Mouse (Mus musculus) limb, embryonic 12.5 days (tissue): ENCODE measurements at regions not wholly inside any gene's neighbourhood (a gene's known extent, or its start where the extent isn't known, plus 50 kb on each side); places are given as distances from the start of the nearest gene placed in this dataset.
A peak's percentile ranks its signal among the peaks of the same experiment; 100 is the strongest.

ENCODE experiments used
- ATAC-seq: fragments of 200-750 bp; cut with Nextera tagmentation; 2 replicates; pipeline ENCODE4 v1.8.0; 2017; ENCODE audit warnings: low read depth, moderate TSS enrichment; ENCODE audit not compliant: insufficient number of reproducible peaks, insufficient read depth, low FRiP score, low TSS enrichment
- H3K27ac ChIP-seq: fragments of 300-500 bp; sonication (generic); 2 replicates; pipeline ENCODE4 v1.5.1; 2016; ENCODE audit warnings: mild to moderate bottlenecking, moderate library complexity
- H3K27me3 ChIP-seq: fragments of 300-500 bp; sonication (generic); 2 replicates; pipeline ENCODE4 v1.6.1; 2016; ENCODE audit warnings: mild to moderate bottlenecking, moderate library complexity
- H3K36me3 ChIP-seq: fragments of 300-500 bp; sonication (generic); 2 replicates; pipeline ENCODE4 v1.6.1; 2016; ENCODE audit warnings: mild to moderate bottlenecking, moderate library complexity
- H3K4me1 ChIP-seq: fragments of 300-500 bp; sonication (generic); replicated peaks from 2 replicates; pipeline ENCODE4 v1.6.1; 2016
- H3K4me2 ChIP-seq: fragments of 300-500 bp; sonication (generic); 2 replicates; pipeline ENCODE4 v1.6.1; 2016; ENCODE audit warnings: mild to moderate bottlenecking, moderate library complexity
- H3K4me3 ChIP-seq: fragments of 300-500 bp; sonication (generic); replicated peaks from 2 replicates; pipeline ENCODE4 v1.5.1; 2016; ENCODE audit warnings: mild to moderate bottlenecking
- H3K9ac ChIP-seq: fragments of 300-500 bp; sonication (generic); replicated peaks from 2 replicates; pipeline ENCODE4 v1.6.1; 2016; ENCODE audit warnings: mild to moderate bottlenecking, moderate library complexity
- H3K9me3 ChIP-seq: fragments of 300-500 bp; sonication (generic); 2 replicates; pipeline ENCODE4 v1.6.1; 2016; ENCODE audit warnings: mild to moderate bottlenecking, moderate library complexity
- WGBS: fragments of 180-500 bp; shearing (Covaris S2); methylation state at CpG from one replicate; pipeline ENCODE4 v1.1.7; 2016; 5-methylcytosine and 5-hydroxymethylcytosine counted together

DNA sequence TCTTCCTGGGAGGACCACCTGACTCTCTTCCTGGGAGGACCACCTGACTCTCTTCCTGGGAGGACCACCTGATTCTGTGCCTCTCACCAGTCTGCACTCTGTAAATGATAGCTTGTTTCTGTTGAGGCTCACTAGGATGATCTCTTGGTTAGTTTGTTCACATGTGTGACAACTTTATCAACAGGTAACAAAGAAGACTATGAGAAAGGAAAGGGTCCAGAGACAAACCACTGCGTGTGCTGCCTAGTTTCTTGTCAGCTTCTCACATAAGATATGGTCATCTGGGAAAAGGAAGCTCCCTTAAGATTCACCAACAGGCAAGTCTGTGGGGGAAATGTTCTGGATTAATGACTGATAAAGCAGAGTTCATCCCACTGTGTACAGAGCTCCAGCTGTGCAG lies 825.5 kb upstream of the 2610301B20Rik start:
- no peak for ATAC-seq
- no peaks in the 10 kb centered on the region for H3K36me3 ChIP-seq
- H3K9ac ChIP-seq: no peak overlapping the region
- no peaks in the 10 kb centered on the region for H3K9me3 ChIP-seq
- no peak overlapping the region for H3K4me2 ChIP-seq
- no peaks in the 10 kb centered on the region for H3K27me3 ChIP-seq
- peaks cover 15% of the 10 kb centered on the region for H3K4me1 ChIP-seq
- H3K4me3 ChIP-seq: no peak overlapping the region
- H3K27ac ChIP-seq: no peak overlapping the region
- WGBS: 94% methylated on average over 1 of the region's 1 CpGs

DNA sequence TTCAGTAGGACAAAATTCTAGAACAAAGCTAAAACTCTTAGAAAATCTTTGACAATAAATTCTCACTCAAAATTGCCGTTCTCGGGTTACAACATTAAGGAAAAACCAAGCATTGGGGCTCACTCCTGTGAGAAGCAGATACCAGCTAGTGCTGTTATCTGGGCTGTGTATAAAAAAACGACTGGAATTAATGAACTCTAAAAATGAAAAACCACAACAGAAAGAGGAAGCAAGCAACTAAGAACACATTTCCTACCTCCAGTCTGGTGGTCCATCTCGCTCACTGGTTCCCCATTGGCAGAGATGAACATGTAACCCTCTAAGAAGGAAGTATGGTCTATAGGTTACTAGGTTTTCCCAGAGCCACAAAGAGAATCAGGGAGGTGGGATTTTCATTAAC lies 824.9 kb upstream of the 2610301B20Rik start:
- H3K27me3 ChIP-seq: no peaks in the 10 kb centered on the region
- no peak overlapping the region for H3K27ac ChIP-seq
- H3K4me1 ChIP-seq: peaks cover 15% of the 10 kb centered on the region
- H3K9me3 ChIP-seq: no peaks in the 10 kb centered on the region
- no peak overlapping the region for H3K9ac ChIP-seq
- WGBS: 61% methylated on average over 4 of the region's 4 CpGs
- no peak for ATAC-seq
- H3K4me3 ChIP-seq: no peak overlapping the region
- H3K36me3 ChIP-seq: no peaks in the 10 kb centered on the region
- H3K4me2 ChIP-seq: no peak overlapping the region

DNA sequence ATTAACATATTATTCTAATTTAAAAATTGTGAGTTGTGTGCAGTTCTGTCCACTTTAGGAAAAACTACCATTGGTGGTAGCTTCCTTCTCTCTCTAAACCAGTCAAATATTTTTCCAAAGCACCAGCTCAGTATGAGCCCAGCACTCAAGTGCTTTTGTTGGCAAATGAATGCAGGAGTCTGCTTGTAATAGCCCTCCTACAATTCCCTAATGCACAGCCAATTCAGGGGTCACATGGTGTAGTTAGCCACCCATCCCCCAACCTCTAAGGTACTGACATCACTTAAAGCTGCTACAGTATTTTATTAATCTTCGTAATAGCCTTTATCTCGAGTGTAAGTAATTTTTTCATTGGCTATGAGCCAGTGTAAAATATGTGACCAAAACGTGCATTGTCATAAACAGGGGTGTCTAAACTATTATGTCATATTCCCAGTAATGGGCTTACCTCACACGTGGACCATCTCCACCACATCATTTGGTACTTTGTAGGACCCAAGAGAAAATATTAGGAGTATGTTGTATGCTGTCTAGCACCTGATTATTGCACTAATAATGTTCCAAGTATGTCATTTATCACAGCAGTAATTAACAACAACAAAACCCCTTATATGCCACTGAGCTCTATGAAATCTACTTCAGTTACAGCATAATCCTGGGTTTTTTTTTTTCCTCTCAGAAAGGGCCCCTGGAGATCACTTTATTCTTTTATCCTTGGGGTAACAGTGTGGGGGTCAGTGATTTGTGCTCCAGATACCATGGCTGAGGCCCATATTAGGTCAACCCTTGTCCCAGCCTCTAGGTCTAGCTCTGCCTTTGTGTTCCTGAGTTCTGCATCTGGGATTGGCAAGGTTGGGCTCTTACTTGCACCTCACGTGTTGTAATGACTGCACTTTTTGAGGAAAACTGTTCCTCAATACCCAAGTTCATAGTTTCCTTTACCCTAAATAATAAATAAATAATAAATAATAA lies 822.7 kb upstream of the 2610301B20Rik start:
- no peaks in the 10 kb centered on the region for H3K9me3 ChIP-seq
- H3K9ac ChIP-seq: no peak overlapping the region
- H3K4me2 ChIP-seq: no peak overlapping the region
- H3K4me1 ChIP-seq: peaks cover 15% of the 10 kb centered on the region
- peak; percentile 82 for ATAC-seq
- H3K27ac ChIP-seq: no peak overlapping the region
- WGBS: 57% methylated on average over 5 of the region's 5 CpGs
- no peaks in the 10 kb centered on the region for H3K27me3 ChIP-seq
- H3K4me3 ChIP-seq: no peak overlapping the region
- H3K36me3 ChIP-seq: no peaks in the 10 kb centered on the region

DNA sequence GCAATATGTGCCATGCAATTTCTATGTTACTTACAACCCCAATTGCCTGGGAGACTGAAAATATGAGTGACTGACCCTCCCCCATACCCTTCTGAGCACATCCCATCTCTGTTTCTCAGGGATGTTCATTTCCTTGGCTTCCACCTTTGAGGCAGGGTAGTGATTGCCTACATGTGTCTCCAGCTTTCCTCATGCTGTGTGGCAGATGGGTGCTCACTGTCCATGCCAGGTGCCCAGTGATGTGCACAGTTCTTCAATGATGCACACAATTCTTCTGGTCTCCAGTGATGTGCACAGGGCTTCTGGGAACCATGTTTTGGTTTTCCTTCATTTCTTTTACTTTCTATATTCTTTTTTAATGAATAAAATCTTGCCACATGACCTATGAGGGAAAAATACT lies 821.4 kb upstream of the 2610301B20Rik start:
- H3K9me3 ChIP-seq: no peaks in the 10 kb centered on the region
- H3K27me3 ChIP-seq: no peaks in the 10 kb centered on the region
- ATAC-seq: no peak
- H3K4me2 ChIP-seq: no peak overlapping the region
- H3K4me1 ChIP-seq: peaks cover 15% of the 10 kb centered on the region
- H3K9ac ChIP-seq: no peak overlapping the region
- H3K27ac ChIP-seq: no peak overlapping the region
- no peak overlapping the region for H3K4me3 ChIP-seq
- H3K36me3 ChIP-seq: no peaks in the 10 kb centered on the region

DNA sequence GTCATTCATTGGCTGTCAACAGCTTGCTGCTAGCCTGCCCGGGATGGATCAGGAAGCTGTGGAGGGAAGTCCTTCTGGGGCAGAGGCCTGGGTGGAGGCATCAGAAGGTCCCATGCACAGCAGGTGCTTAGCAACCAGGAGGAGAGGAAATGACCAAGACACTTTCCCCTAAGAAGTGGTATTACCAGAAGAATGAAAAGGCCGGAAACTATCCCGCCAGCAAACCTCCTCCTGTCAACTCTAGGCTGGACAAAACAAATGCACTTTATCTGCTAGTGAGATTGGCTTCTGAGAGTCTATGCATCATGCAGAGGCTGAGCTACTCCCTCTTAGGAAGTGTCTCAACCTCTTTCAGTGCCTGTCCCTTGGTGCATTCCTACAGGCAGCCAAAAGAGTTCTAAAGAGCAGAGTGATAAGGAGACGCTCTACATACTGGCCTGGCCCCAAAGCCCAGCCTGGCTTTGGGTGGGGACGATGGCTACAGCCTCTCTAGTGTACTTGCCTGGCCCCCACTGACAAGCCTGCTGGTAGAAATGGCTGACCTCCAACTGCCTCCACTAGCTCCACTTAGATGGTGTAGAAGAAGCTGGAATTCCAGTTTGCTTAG lies 801.7 kb upstream of the 2610301B20Rik start:
- ATAC-seq: no peak
- 81% methylated on average over 5 of the region's 5 CpGs for WGBS

DNA sequence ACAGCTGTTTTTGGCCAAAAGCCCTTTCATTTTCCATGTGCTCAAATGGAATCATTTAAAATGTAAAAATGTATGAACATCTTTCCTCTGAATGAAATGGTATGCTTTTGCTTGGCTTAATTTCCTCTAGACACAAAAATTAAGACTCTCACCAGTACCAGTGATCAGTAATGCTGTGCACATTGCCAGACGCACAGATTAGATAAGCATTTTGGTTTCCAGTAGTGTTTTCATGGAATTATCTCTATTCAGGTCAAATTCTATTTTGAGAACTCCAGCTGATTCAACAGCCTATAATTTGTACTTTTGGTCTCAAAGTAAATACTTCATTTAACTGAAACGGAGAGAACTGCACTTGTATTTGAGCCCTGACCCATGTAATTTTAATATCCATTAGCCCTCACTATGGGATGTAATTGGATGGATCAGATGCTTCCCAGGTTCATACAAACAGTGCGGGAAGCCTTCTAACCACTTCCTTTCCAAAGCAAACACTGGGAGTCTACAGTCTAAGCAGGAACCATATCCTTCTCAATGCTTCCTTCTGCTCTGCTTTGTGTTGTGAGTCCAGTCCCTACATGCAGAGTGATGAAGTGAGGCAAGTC lies 794.6 kb upstream of the 2610301B20Rik start:
- Histone ChIP-seq H3K4me2 (no peak overlapping the region), H3K4me1 (no peaks in the 10 kb centered on the region), H3K9ac (no peak overlapping the region), H3K36me3 (no peaks in the 10 kb centered on the region), H3K27ac (no peak overlapping the region), H3K27me3 (no peaks in the 10 kb centered on the region), H3K9me3 (no peaks in the 10 kb centered on the region), H3K4me3 (no peak overlapping the region)
- no peak for ATAC-seq
- 87% methylated on average over 3 of the region's 3 CpGs for WGBS

More for the DNA sequence above, 801.7 kb upstream of the 2610301B20Rik start:
- Histone ChIP-seq H3K27ac (no peak overlapping the region), H3K9me3 (peaks cover 7% of the 10 kb centered on the region; the same call in 1 of the 2 replicates), H3K4me1 (no peaks in the 10 kb centered on the region), H3K4me2 (no peak overlapping the region), H3K27me3 (no peaks in the 10 kb centered on the region), H3K9ac (no peak overlapping the region), H3K4me3 (no peak overlapping the region), H3K36me3 (no peaks in the 10 kb centered on the region)

DNA sequence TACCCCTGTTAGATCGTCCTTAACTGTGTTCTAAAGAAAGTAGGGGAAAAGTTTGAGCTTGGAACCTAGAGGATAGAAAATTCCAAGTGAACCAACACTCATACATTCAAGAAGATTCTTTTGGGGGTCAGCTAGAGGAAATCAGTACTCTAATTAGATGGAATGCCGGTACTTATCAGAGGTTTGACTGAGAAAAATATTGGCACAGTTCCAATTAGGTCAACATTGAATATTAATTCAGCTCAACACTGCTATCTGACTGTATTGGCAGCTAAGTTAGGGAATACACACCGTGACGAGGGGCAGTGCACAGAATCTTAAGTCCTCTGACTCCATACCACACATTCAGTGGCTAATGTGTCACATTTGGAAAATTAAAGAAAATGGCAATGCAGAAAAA lies 759.5 kb upstream of the 2610301B20Rik start:
- no peaks in the 10 kb centered on the region for H3K27me3 ChIP-seq
- H3K9ac ChIP-seq: no peak overlapping the region
- 78% methylated on average over 4 of the region's 4 CpGs for WGBS
- no peak overlapping the region for H3K27ac ChIP-seq
- H3K4me3 ChIP-seq: no peak overlapping the region
- no peaks in the 10 kb centered on the region for H3K36me3 ChIP-seq
- no peaks in the 10 kb centered on the region for H3K4me1 ChIP-seq
- H3K9me3 ChIP-seq: no peaks in the 10 kb centered on the region
- no peak overlapping the region for H3K4me2 ChIP-seq
- no peak for ATAC-seq

DNA sequence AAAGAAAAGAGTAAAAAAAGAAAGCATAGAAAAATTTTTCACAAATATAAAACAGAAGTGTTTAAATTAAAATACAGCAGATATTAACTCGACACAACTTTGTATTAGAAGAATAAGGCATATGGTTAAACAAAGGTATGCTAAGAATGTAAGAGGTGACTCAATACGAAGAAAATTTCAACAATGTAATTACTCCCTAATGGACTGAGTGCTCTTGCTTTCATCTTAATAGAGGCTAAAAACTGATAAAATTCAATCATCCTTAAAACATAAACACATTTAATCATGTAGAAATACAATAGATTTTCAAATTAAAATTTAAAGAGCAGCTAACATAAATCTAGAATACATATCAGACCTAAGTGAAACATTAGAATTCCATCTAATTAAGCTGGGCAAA lies 756.3 kb upstream of the 2610301B20Rik start:
- ATAC-seq: no peak
- no peaks in the 10 kb centered on the region for H3K27me3 ChIP-seq
- 63% methylated on average over 2 of the region's 2 CpGs for WGBS
- no peak overlapping the region for H3K27ac ChIP-seq
- H3K9ac ChIP-seq: no peak overlapping the region
- H3K4me2 ChIP-seq: no peak overlapping the region
- no peaks in the 10 kb centered on the region for H3K4me1 ChIP-seq
- H3K36me3 ChIP-seq: no peaks in the 10 kb centered on the region
- H3K4me3 ChIP-seq: no peak overlapping the region
- H3K9me3 ChIP-seq: peaks cover 4% of the 10 kb centered on the region; the same call in 1 of the 2 replicates

DNA sequence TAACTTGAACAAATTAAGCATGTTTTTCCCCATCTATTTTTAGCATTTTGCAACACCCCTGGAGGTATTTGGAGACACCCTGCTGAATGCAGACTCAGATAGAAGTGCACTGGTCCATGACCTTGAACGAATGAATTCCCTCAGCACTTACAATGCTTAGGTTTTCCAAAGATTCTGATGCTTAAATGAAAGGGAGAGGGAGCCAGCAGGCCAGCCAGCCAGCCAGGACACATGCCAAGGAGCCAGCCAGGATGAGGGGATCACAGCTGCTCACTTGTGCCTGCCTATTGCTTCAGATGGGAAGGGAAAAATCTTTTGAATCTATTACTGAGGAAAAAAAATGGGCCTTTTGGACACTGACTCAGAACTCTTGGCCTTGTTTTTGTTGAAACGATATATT lies 750.0 kb upstream of the 2610301B20Rik start:
- ATAC-seq: no peak
- H3K9me3 ChIP-seq: peaks cover 4% of the 10 kb centered on the region; the same call in 1 of the 2 replicates
- WGBS: 79% methylated on average over 2 of the region's 2 CpGs

DNA sequence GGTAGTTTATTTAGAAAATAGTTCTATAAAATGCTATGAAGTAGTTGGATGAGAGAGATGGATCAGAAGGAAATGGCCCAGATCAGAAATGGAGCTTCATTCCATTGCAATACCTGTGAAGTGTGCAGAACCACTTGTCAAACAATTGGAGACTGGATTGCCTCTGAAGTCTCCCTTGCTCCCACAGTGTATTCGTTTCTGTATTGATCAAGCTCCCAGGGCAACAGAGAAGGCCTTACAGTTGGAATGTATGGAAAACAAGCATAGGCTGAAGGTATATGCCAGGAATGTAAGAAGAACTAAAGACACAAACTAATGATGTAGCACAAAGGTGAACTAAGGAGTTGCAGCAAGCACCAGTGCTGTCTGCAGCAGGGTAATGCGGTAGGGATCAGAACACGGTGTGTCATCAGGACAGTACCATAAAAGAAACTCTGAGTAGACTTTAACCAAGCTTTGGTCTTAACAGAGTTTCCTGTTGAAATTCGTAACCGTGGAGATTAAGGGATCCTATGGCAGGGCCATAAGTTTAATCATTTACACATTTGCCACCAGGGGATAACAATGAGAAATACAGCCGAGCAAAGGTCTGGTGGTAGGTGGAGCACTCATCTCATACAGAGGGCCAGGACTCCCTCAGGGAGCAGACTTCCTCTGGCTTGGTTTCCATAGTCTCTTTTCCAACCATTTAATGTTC lies 732.9 kb upstream of the 2610301B20Rik start:
- Histone ChIP-seq H3K4me1 (no peaks in the 10 kb centered on the region; the same call in 1 of the 2 replicates), H3K4me3 (no peak overlapping the region), H3K27ac (no peak overlapping the region), H3K9ac (no peak overlapping the region), H3K9me3 (no peaks in the 10 kb centered on the region), H3K36me3 (no peaks in the 10 kb centered on the region), H3K4me2 (no peak overlapping the region), H3K27me3 (peaks cover 16% of the 10 kb centered on the region)
- WGBS: 41% methylated on average over 6 of the region's 6 CpGs
- no peak for ATAC-seq

More for the DNA sequence above, 750.0 kb upstream of the 2610301B20Rik start:
- H3K27ac ChIP-seq: no peak overlapping the region
- H3K9ac ChIP-seq: no peak overlapping the region
- H3K36me3 ChIP-seq: no peaks in the 10 kb centered on the region
- no peaks in the 10 kb centered on the region for H3K4me1 ChIP-seq
- no peaks in the 10 kb centered on the region for H3K27me3 ChIP-seq
- no peak overlapping the region for H3K4me3 ChIP-seq
- H3K4me2 ChIP-seq: no peak overlapping the region

DNA sequence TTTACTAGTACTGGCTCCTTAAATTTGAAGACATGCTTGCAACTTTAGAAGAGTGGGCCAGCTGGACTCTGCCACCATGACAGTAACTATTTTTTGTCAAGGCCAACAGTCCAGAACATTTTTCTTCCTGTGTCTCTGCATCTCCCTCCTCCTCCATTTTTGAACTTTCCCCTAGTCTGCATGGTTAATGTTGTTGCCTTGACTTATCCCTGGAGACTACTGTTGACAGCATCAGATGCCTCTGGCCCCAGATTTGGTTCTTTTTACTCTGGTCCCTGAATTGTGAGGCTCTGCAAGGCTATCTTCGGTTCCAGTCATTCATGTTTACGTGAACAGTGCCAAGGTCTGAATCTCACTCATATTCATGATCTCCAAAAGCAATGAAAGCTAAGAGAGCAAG lies 724.4 kb upstream of the 2610301B20Rik start:
- Histone ChIP-seq H3K9me3 (no peaks in the 10 kb centered on the region), H3K27ac (no peak overlapping the region), H3K36me3 (no peaks in the 10 kb centered on the region), H3K27me3 (peaks cover 18% of the 10 kb centered on the region), H3K9ac (no peak overlapping the region), H3K4me3 (no peak overlapping the region), H3K4me1 (no peaks in the 10 kb centered on the region; the same call in 1 of the 2 replicates), H3K4me2 (no peak overlapping the region)
- WGBS: 81% methylated on average over 2 of the region's 2 CpGs
- no peak for ATAC-seq
